Mouse (Mus musculus): ENCODE data around the gene Trpc3. TPM values are rescaled to one million over a fixed set of nuclear protein-coding genes. Genes with fewer than 3 reads are reported as not detected.

Trpc3 gene
- total RNA-seq (2023): not detected

GRCm38 (mm10) chr3:36689392-36690291, at the start of gene Trpc3:
Gene Trpc3 (minus strand): TSS chr3:36690167.

GRCm38 (mm10) chr3:36613202-36613907, 76.6 kb downstream of the Trpc3 start, which contains the start of gene Bbs7:
Gene Bbs7 (minus strand): TSS chr3:36613477.

GRCm38 (mm10) chr3:36571827-36572378, 118.1 kb downstream of the Trpc3 start, which contains the start of gene Ccna2:
Gene Ccna2 (minus strand): TSS chr3:36572150.

Other genes starting within 250 kb of the Trpc3 start
- gene Anxa5, start 214.3 kb downstream of the Trpc3 start, total RNA-seq (2023): 47.8 TPM
- not detected for gene 1810062G17Rik, start 214.2 kb downstream of the Trpc3 start, total RNA-seq (2023)
- not detected for gene Gm11549, start 168.4 kb downstream of the Trpc3 start, total RNA-seq (2023)
- 39.5 TPM for gene Exosc9, start 137.6 kb downstream of the Trpc3 start, total RNA-seq (2023)
- gene Ccna2, start 118.0 kb downstream of the Trpc3 start, total RNA-seq (2023): 0.58 TPM
- 0.70 TPM for gene Bbs7, start 76.7 kb downstream of the Trpc3 start, total RNA-seq (2023)
- 179 TPM for gene 4932438A13Rik, start 172.9 kb upstream of the Trpc3 start, total RNA-seq (2023)